Mouse (Mus musculus) forebrain, embryonic 15.5 days (tissue): ENCODE data around the gene Micall2. TPM values are rescaled to one million over a fixed set of nuclear protein-coding genes. Genes with fewer than 3 reads are reported as not detected.

ENCODE experiments used
- ATAC-seq: fragments of 200-750 bp; cut with Nextera tagmentation; replicated peaks from 2 replicates; pipeline ENCODE4 v1.8.0; 2017; ENCODE audit warnings: mild to moderate bottlenecking, moderate TSS enrichment, moderate library complexity
- H3K27ac ChIP-seq: fragments of 300-500 bp; sonication (generic); replicated peaks from 2 replicates; pipeline ENCODE4 v1.5.1; 2015; ENCODE audit warnings: mild to moderate bottlenecking, inconsistent platforms
- H3K27me3 ChIP-seq: fragments of 300-500 bp; sonication (generic); 2 replicates; pipeline ENCODE4 v1.6.1; 2015; ENCODE audit warnings: inconsistent platforms
- H3K36me3 ChIP-seq: fragments of 300-500 bp; sonication (generic); 2 replicates; pipeline ENCODE4 v1.6.1; 2015; ENCODE audit warnings: mild to moderate bottlenecking, inconsistent platforms
- H3K4me1 ChIP-seq: fragments of 300-500 bp; sonication (generic); 2 replicates; pipeline ENCODE4 v1.6.1; 2015; ENCODE audit warnings: inconsistent platforms
- H3K4me2 ChIP-seq: fragments of 300-500 bp; sonication (generic); replicated peaks from 2 replicates; pipeline ENCODE4 v1.6.1; 2015; ENCODE audit warnings: mild to moderate bottlenecking, inconsistent platforms
- H3K4me3 ChIP-seq: fragments of 300-500 bp; sonication (generic); 2 replicates; pipeline ENCODE4 v1.5.1; 2015; ENCODE audit warnings: mild to moderate bottlenecking, inconsistent platforms
- H3K9ac ChIP-seq: fragments of 300-500 bp; sonication (generic); replicated peaks from 2 replicates; pipeline ENCODE4 v1.6.1; 2015; ENCODE audit warnings: mild to moderate bottlenecking, inconsistent platforms
- H3K9me3 ChIP-seq: fragments of 300-500 bp; sonication (generic); 2 replicates; pipeline ENCODE4 v1.6.1; 2016; ENCODE audit warnings: inconsistent platforms
- WGBS: fragments of 180-500 bp; shearing (Covaris S2); methylation state at CpG from one replicate; pipeline ENCODE4 v1.1.7; 2015; ENCODE audit warnings: mixed read lengths; 5-methylcytosine and 5-hydroxymethylcytosine counted together
- polyA plus RNA-seq: library from polyadenylated mRNA; unstranded; fragments of >200 nt; fragmentation: Nextera tagmentation; extraction: Ambion mirVana; gene quantifications from 2 replicates; pipeline ENCODE4 v1.2.1, GENCODE M21; 2015

Gene Micall2
- polyA plus RNA-seq, 1 experiment from 2014 or later, result 4.3 TPM

GRCm38 (mm10) chr5:139694292-139694988 lies 41.7 kb downstream of the Micall2 start:
- H3K36me3 ChIP-seq, result no peaks in the 10 kb centered on the region
- no peak overlapping the region for H3K4me3 ChIP-seq
- H3K27ac ChIP-seq, result 0 out of 2 replicates have a peak overlapping the region, but pooled peaks have one; percentile 40
- H3K4me2 ChIP-seq, result no peak overlapping the region
- H3K27me3 ChIP-seq, result peaks cover 54% of the 10 kb centered on the region
- no peak overlapping the region for H3K9ac ChIP-seq
- no peaks in the 10 kb centered on the region for H3K9me3 ChIP-seq
- 31% methylated on average over 16 of the region's 16 CpGs for WGBS
- H3K4me1 ChIP-seq, result peaks cover 16% of the 10 kb centered on the region
- ATAC-seq, result peak; percentile 60; the same call in 1 of the 2 replicates

GRCm38 (mm10) chr5:139690791-139691190 lies 45.3 kb downstream of the Micall2 start:
- H3K4me3 ChIP-seq, result no peak overlapping the region
- peaks cover 52% of the 10 kb centered on the region for H3K27me3 ChIP-seq
- H3K9ac ChIP-seq, result no peak overlapping the region
- no peaks in the 10 kb centered on the region for H3K9me3 ChIP-seq
- no peak overlapping the region for H3K27ac ChIP-seq
- peaks cover 36% of the 10 kb centered on the region for H3K4me1 ChIP-seq
- H3K36me3 ChIP-seq, result no peaks in the 10 kb centered on the region
- ATAC-seq, result no peak
- WGBS, result 77% methylated on average over 9 of the region's 9 CpGs
- no peak overlapping the region for H3K4me2 ChIP-seq

- ATAC-seq, result no peak
Observed at GRCm38 (mm10) chr5:139688356-139688755, 47.8 kb downstream of the Micall2 start.

GRCm38 (mm10) chr5:139687646-139688045 lies 48.5 kb downstream of the Micall2 start:
- Histone ChIP-seq H3K9me3 (no peaks in the 10 kb centered on the region), H3K4me2 (no peak overlapping the region), H3K4me3 (no peak overlapping the region), H3K36me3 (no peaks in the 10 kb centered on the region), H3K9ac (no peak overlapping the region), H3K4me1 (peaks cover 29% of the 10 kb centered on the region), H3K27me3 (peaks cover 75% of the 10 kb centered on the region), H3K27ac (no peak overlapping the region)
- no peak for ATAC-seq
- 7% methylated on average over 13 of the region's 13 CpGs for WGBS

More at GRCm38 (mm10) chr5:139688356-139688755, 47.8 kb downstream of the Micall2 start:
- Histone ChIP-seq H3K9me3 (no peaks in the 10 kb centered on the region), H3K4me1 (peaks cover 24% of the 10 kb centered on the region), H3K27ac (no peak overlapping the region), H3K4me3 (no peak overlapping the region), H3K27me3 (peaks cover 76% of the 10 kb centered on the region), H3K9ac (no peak overlapping the region), H3K4me2 (no peak overlapping the region), H3K36me3 (no peaks in the 10 kb centered on the region)
- 67% methylated on average over 12 of the region's 12 CpGs for WGBS

- 16% methylated on average over 21 of the region's 21 CpGs for WGBS
Observed at GRCm38 (mm10) chr5:139686530-139687249, 49.4 kb downstream of the Micall2 start.

GRCm38 (mm10) chr5:139683228-139683627 lies 52.9 kb downstream of the Micall2 start:
- Histone ChIP-seq H3K4me1 (peaks cover 40% of the 10 kb centered on the region), H3K9me3 (no peaks in the 10 kb centered on the region), H3K27ac (no peak overlapping the region), H3K9ac (no peak overlapping the region), H3K4me2 (no peak overlapping the region), H3K36me3 (no peaks in the 10 kb centered on the region), H3K27me3 (peaks cover 81% of the 10 kb centered on the region), H3K4me3 (no peak overlapping the region)
- no peak for ATAC-seq
- 0% methylated on average over 2 of the region's 2 CpGs for WGBS

More at GRCm38 (mm10) chr5:139686530-139687249, 49.4 kb downstream of the Micall2 start:
- no peak overlapping the region for H3K4me2 ChIP-seq
- peak; percentile 49; the same call in 1 of the 2 replicates for ATAC-seq
- no peak overlapping the region for H3K9ac ChIP-seq
- H3K4me1 ChIP-seq, result peaks cover 39% of the 10 kb centered on the region
- H3K36me3 ChIP-seq, result no peaks in the 10 kb centered on the region
- H3K4me3 ChIP-seq, result no peak overlapping the region
- no peak overlapping the region for H3K27ac ChIP-seq
- peaks cover 70% of the 10 kb centered on the region for H3K27me3 ChIP-seq
- H3K9me3 ChIP-seq, result no peaks in the 10 kb centered on the region

- WGBS, result under 1% methylated on average over 7 of the region's 7 CpGs
- no peak overlapping the region for H3K4me3 ChIP-seq
- peaks cover 35% of the 10 kb centered on the region for H3K4me1 ChIP-seq
- no peaks in the 10 kb centered on the region for H3K9me3 ChIP-seq
- peak overlapping the region; percentile 27; the same call in 1 of the 2 replicates for H3K4me2 ChIP-seq
- peak; percentile 35; the same call in 1 of the 2 replicates for ATAC-seq
- H3K27me3 ChIP-seq, result peaks cover 81% of the 10 kb centered on the region
- peak overlapping the region; percentile 71 for H3K27ac ChIP-seq
- no peak overlapping the region for H3K9ac ChIP-seq
- no peaks in the 10 kb centered on the region for H3K36me3 ChIP-seq
Observed at GRCm38 (mm10) chr5:139682631-139682977, 53.5 kb downstream of the Micall2 start.

- H3K36me3 ChIP-seq, result no peaks in the 10 kb centered on the region
- H3K9ac ChIP-seq, result no peak overlapping the region
- peak overlapping the region; percentile 27 for H3K4me2 ChIP-seq
- peaks cover 31% of the 10 kb centered on the region for H3K4me1 ChIP-seq
- H3K27ac ChIP-seq, result peak overlapping the region; percentile 71
- no peak overlapping the region for H3K4me3 ChIP-seq
- H3K9me3 ChIP-seq, result no peaks in the 10 kb centered on the region
- H3K27me3 ChIP-seq, result peaks cover 78% of the 10 kb centered on the region
- ATAC-seq, result peak; percentile 84
- 2% methylated on average over 20 of the region's 20 CpGs for WGBS
Observed at GRCm38 (mm10) chr5:139681832-139682630, 54.1 kb downstream of the Micall2 start.

- no peak overlapping the region for H3K9ac ChIP-seq
Observed at GRCm38 (mm10) chr5:139675707-139675967, 60.5 kb downstream of the Micall2 start.

GRCm38 (mm10) chr5:139674940-139675706 lies 61.0 kb downstream of the Micall2 start:
- H3K4me3 ChIP-seq, result no peak overlapping the region
- WGBS, result 32% methylated on average over 13 of the region's 13 CpGs
- no peaks in the 10 kb centered on the region for H3K9me3 ChIP-seq
- H3K27me3 ChIP-seq, result peaks cover 87% of the 10 kb centered on the region
- no peak overlapping the region for H3K27ac ChIP-seq
- H3K36me3 ChIP-seq, result no peaks in the 10 kb centered on the region
- ATAC-seq, result no peak
- no peak overlapping the region for H3K9ac ChIP-seq
- H3K4me2 ChIP-seq, result no peak overlapping the region
- H3K4me1 ChIP-seq, result peaks cover 7% of the 10 kb centered on the region; the same call in 1 of the 2 replicates

More at GRCm38 (mm10) chr5:139675707-139675967, 60.5 kb downstream of the Micall2 start:
- peaks cover 85% of the 10 kb centered on the region for H3K27me3 ChIP-seq
- no peak overlapping the region for H3K4me2 ChIP-seq
- H3K27ac ChIP-seq, result no peak overlapping the region
- no peak overlapping the region for H3K4me3 ChIP-seq
- ATAC-seq, result no peak
- no peaks in the 10 kb centered on the region for H3K9me3 ChIP-seq
- H3K36me3 ChIP-seq, result no peaks in the 10 kb centered on the region
- H3K4me1 ChIP-seq, result peaks cover 7% of the 10 kb centered on the region; the same call in 1 of the 2 replicates

- 9% methylated on average over 8 of the region's 8 CpGs for WGBS
- peaks cover 84% of the 10 kb centered on the region for H3K27me3 ChIP-seq
- ATAC-seq, result no peak
- H3K9me3 ChIP-seq, result no peaks in the 10 kb centered on the region
- H3K4me2 ChIP-seq, result no peak overlapping the region
- peaks cover 7% of the 10 kb centered on the region; the same call in 1 of the 2 replicates for H3K4me1 ChIP-seq
- no peaks in the 10 kb centered on the region for H3K36me3 ChIP-seq
- no peak overlapping the region for H3K27ac ChIP-seq
- H3K9ac ChIP-seq, result no peak overlapping the region
- no peak overlapping the region for H3K4me3 ChIP-seq
Observed at GRCm38 (mm10) chr5:139669380-139669779, 66.8 kb downstream of the Micall2 start.
